Mouse (Mus musculus): ENCODE data around the gene Cd44. TPM values are rescaled to one million over a fixed set of nuclear protein-coding genes. Genes with fewer than 3 reads are reported as not detected.

Gene Cd44
- total RNA-seq, 1 experiment from 2014 or later = 152 TPM

DNA sequence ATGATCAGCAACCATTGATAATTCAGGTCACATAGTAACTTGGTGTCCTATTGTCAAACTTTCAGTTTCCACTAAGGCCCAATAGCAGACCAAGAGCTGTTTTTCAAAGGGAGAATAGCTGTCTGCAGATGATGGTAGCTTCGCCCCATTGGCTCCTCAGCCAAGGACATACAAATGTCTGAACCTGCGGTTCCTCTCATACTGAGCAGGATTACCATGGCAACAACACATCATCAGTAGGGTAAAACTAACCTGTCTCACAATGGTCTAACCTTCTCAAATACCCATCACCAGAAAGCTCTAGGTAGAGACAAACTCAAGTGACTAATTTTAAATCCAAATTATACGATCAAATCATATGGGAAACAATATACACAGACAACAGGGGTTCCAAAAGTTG, 72.3 kb downstream of the Cd44 start:
- peak; percentile 81 for ATAC-seq (replicated peaks; ENCODE audit: low read depth, poor library complexity, severe bottlenecking)

- no peak for ATAC-seq (replicated peaks; ENCODE audit: low read depth, poor library complexity, severe bottlenecking)
These were observed 73.1 kb downstream of the Cd44 start for GRCm38 (mm10) chr2:102828381-102828780.

- no peak for ATAC-seq (replicated peaks; ENCODE audit: low read depth, poor library complexity, severe bottlenecking)
These were observed 73.6 kb downstream of the Cd44 start for GRCm38 (mm10) chr2:102827841-102828240.

- ATAC-seq (replicated peaks; ENCODE audit: low read depth, poor library complexity, severe bottlenecking) = no peak
These were observed 75.4 kb downstream of the Cd44 start for GRCm38 (mm10) chr2:102825961-102826633.

DNA sequence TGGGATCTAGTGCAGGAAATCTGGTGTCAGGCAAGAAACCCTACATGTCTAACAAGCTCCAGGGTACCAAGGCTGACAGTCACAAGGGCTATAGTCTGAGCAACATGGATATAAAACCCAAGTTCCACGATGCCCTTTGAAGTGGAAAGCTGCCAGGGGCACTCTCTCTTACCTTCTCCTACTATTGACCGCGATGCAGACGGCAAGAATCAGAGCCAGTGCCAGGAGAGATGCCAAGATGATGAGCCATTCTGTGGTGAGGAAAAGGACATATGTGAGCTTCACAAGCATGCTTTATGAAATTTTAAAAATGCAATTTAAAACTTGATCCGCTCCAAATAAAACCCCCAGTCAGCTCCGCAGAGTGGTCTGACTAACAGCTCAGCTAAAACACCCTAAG, 79.4 kb downstream of the Cd44 start:
- no peak for ATAC-seq (replicated peaks; ENCODE audit: low read depth, poor library complexity, severe bottlenecking)

DNA sequence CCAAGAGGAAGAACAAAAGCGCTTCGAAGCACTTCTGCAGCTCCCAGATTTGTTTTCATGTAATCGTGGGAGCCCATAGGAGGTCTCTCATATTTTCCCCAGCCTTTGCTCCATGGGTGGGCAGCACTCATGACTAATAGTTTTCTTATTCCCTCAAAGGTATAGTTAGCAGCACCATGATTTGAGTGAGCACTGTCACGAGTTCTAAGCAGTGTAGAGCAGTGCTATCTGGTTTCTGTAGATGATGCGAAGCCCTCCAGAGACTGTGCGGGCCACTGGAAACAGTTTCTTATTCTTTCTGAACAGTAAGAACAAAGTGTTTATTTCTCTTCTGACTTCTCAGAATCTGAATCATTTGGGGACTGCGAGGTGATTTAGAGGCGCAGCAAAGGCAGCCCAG, 80.7 kb downstream of the Cd44 start:
- ATAC-seq (replicated peaks; ENCODE audit: low read depth, poor library complexity, severe bottlenecking) = no peak

DNA sequence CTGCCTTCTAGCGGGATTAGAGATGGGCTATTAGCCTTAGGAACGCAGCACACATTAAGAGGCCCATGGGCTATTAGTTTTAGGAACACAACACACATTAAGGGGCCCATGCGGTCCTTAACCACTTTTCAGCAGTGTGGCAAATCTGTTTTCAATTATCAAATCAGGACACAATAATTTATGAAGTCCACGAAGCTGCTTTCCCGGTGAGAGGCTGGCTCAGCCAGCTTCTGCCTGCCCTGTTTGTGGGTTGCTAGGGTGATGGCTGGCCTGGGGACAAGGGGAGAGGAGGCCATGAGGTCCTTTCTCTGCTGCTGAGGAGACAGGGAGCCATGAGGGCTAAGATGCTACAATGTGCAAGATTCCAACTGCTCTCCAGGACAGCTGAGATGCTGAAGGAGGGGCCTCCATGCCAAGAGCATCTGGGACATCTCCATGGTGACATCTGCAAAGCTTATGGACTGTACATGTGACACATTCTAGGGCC, 81.2 kb downstream of the Cd44 start:
- no peak for ATAC-seq (replicated peaks; ENCODE audit: low read depth, poor library complexity, severe bottlenecking)

DNA sequence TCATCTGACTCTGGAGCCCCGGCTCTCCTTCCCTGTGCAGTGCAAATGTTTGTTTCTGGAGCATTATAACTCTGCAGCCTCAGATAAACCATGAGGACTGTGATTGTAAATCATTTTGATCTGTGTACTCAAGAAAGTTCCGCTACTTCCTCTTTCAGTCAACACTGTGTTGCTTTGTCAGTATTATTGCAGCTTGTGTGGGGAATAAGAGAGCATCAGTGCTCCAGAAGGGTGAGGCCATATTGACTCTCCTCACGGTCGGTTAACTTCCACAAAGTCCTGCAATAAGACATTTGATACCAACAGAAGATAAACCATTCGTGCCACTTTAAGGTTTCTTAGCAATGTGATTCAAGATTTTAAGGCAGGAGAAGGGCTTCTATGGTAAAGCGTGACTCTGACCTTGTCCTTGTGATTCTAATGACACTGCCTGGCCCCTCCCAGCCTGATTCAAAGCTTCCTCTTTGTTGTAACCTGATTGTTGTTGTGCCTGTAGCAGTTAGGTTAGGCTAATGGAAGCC, 86.1 kb downstream of the Cd44 start:
- ATAC-seq (replicated peaks; ENCODE audit: low read depth, poor library complexity, severe bottlenecking) = peak; percentile 79

- peak; percentile 69 for ATAC-seq (replicated peaks; ENCODE audit: low read depth, poor library complexity, severe bottlenecking)
These were observed 88.7 kb downstream of the Cd44 start for GRCm38 (mm10) chr2:102812756-102813155.

DNA sequence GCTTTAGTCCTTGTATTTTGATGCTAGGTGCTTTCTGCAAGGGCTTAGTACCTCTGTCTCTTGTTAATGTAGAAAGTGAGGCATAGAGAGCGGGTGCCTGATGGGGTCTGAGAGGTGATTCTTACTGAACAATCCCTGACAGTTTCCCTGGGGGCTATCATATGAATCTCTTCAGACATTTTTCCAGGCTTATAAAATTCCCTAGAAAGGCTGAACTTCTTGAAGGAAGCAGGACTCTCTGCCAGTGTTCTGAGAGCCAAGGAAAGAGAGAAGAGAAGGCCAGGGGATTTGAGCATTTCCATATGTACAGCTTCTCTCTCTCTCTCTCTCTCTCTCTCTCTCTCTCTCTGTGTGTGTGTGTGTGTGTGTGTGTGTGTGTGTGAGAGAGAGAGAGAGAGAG, 92.0 kb downstream of the Cd44 start:
- ATAC-seq (replicated peaks; ENCODE audit: low read depth, poor library complexity, severe bottlenecking) = no peak

GRCm38 (mm10) chr2:102807633-102808032, 93.8 kb downstream of the Cd44 start:
- ATAC-seq (replicated peaks; ENCODE audit: low read depth, poor library complexity, severe bottlenecking) = no peak

DNA sequence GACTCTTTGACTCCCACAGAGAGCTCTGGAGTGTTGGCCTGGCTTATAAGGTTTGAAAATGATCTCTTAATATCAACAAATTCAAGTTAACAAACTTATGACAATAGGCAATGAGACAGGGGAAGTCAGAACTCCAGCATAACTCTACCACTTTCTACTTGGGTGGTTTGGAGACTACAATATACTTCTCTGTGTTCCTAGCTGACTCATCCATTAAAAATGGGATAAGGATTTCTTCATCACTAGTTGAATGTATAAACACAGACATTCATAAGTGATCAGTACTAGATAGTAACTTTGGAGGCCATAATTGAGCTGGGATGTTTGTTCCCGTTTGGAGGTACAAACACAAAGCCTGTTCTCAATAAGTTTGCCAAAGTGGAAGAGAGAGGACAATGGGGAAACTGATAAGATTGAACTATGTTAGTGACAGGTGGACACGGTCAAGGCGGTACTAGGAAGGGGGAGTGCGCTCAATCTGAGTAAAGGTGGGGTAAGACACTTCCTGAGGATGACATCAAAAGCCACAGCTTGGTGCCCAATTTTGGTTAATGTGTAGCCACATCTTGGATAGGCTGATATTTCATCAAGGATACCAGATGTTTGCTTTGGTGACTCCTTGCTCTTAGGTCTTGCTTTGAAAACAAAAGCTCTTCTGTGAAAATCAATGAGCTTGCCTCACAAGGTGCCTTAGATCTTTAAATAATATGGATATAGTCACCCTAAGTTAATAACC, 95.5 kb downstream of the Cd44 start:
- no peak for ATAC-seq (replicated peaks; ENCODE audit: low read depth, poor library complexity, severe bottlenecking)

GRCm38 (mm10) chr2:102805283-102805682, 96.2 kb downstream of the Cd44 start:
- ATAC-seq (replicated peaks; ENCODE audit: low read depth, poor library complexity, severe bottlenecking) = no peak

- 0 out of 2 replicates have a peak, but pooled peaks have one; percentile 54 for ATAC-seq (replicated peaks; ENCODE audit: low read depth, poor library complexity, severe bottlenecking)
These were observed 97.4 kb downstream of the Cd44 start for GRCm38 (mm10) chr2:102804109-102804508.

- no peak for ATAC-seq (replicated peaks; ENCODE audit: low read depth, poor library complexity, severe bottlenecking)
These were observed 99.6 kb downstream of the Cd44 start for GRCm38 (mm10) chr2:102801899-102802298.

DNA sequence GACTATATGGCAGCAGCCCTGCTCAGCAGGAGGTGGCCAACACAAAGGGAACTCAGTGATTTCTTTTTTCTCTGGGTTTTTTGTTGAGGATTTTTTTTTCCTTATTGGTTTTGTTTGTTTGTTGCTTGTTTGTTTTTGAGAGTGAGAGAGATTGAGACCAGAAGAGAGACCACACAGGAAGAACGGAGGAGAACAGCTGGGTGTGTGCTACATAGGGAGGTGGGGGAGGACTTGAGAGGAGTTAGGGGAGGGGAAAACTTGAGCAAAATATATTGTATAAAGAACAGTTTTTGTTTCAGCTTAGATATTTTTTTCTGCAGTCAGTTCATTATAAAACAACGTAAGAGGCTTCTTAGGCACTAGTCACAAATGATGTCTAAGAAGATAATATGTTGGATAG, 103.3 kb downstream of the Cd44 start:
- ATAC-seq (replicated peaks; ENCODE audit: low read depth, poor library complexity, severe bottlenecking) = no peak

- ATAC-seq (replicated peaks; ENCODE audit: low read depth, poor library complexity, severe bottlenecking) = peak; percentile 54; the same call in 1 of the 2 replicates
These were observed 106.4 kb downstream of the Cd44 start for GRCm38 (mm10) chr2:102795034-102795433.

GRCm38 (mm10) chr2:102792804-102793203, 108.7 kb downstream of the Cd44 start:
- no peak for ATAC-seq (replicated peaks; ENCODE audit: low read depth, poor library complexity, severe bottlenecking)

DNA sequence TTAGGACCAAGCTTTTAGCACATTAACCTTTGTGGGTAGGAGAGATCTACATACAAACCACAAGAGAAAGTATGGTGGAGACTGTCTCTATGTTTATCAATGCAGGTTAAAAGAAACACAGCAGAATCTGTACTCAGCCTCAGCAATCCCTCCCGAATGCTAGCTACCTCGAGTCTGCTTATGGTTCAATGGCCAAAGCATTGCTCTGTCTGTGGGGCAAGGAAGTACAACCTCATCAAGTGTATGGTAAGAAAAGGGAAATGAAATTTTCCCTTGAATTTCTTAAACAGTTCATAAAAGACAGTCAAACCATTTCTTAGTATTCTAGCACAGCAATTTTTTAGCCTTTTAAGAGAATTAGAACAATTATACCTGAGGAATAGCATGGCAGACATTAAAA, 109.8 kb downstream of the Cd44 start:
- ATAC-seq (replicated peaks; ENCODE audit: low read depth, poor library complexity, severe bottlenecking) = no peak

GRCm38 (mm10) chr2:102785696-102786095, 115.8 kb downstream of the Cd44 start:
- no peak for ATAC-seq (replicated peaks; ENCODE audit: low read depth, poor library complexity, severe bottlenecking)

DNA sequence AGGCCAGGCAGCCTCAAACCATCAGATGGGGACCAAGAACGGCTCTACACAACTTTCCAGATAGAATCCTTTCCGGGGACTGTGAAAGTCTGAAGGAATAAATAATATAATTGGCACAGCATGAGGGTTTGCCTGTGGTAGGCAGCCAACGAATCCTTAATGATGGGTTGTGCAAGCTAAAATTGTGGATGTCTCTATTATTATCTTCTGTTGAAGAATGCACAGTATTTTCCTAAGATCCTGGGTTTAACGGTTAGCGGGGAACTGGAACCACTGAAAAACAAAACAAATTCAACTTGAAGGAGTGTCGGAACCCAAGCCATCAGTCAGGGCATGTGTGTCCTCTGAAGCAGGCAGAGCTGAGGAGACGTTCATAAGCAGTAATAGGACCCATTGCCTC, 118.7 kb downstream of the Cd44 start:
- no peak for ATAC-seq (replicated peaks; ENCODE audit: low read depth, poor library complexity, severe bottlenecking)

Data from common myeloid progenitor, adult 5-6 weeks (primary cell).